Mouse (Mus musculus) kidney, adult 2 months (tissue): ENCODE data around the gene Rin2.

Experiments used
- CTCF ChIP-seq: fragments of 200-500 bp; conservative IDR thresholded peaks from 2 replicates; pipeline ENCODE4 v1.5.1; 2011; ENCODE audit warnings: low read depth, mild to moderate bottlenecking, control low read depth, low read length, moderate library complexity, mixed read lengths; ENCODE audit not compliant: insufficient read depth, insufficient read length
- POLR2A ChIP-seq: fragments of 200-500 bp; IDR thresholded peaks from one replicate; pipeline ENCODE4 v1.6.1; 2011; ENCODE audit warnings: low read depth, low read length, control low read depth

GRCm38 (mm10) chr2:145888766-145889480, 213.9 kb downstream of the Rin2 start:
- TF ChIP-seq CTCF (no peak), POLR2A (no peak)
